Mouse (Mus musculus) kidney, postnatal 10 days (tissue): ENCODE data around the gene Fam228b.
"Not testable (repeated sequence)": the region's sequence is repeated elsewhere in the genome, so short reads cannot be mapped to it uniquely, and the experiment has no call there.

ENCODE experiments used
- DNase-seq: peaks from one replicate; pipeline ENCODE4 v3.0.0; 2021; ENCODE audit warnings: mixed read lengths

Gene Fam228b

DNA sequence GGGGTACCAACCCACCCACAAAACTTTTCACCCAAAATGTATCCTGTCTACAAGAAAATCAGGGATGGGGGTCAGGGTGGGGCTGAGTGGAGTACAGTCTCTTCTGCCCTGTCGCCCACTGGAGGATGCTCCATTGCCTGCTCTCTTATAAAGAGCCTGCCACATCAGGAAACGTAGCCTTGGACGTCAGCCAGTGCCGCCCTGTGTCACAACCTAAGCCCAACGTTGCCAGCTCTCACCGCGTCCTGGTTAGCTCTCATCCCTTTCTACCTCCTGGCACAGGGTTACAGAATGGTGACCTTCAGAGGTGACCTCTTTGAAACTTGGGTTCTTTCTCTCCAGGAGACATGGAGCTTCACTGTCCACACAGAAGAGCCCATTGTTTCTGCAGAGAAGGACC, 28.2 kb downstream of the Fam228b start:
- DNase-seq = no peak

DNA sequence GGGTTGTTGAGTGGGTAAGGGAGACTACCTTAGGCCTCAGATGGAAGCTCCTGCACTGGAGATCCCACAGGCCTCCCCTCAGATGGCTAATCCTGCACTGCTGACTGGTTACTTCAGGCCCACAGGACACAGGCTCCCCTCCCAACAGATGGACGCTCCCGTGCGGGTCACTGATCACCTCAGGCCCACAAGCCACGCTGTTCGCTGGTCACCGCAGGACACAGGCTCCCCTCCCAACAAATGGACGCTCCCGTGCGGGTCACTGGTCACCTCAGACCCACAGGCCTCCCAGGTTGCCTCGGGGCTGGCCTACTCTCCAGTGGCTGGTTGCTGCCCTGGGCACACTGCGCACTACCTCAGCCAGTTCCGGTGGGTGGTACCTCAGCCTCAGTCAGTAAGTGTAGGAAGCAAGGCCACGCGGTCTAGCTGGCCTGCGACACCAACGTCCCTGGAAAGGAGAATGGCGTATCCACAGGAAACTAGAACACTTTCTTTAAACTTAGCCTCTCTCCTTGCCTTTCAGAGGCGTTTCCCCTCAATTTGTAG, 31.0 kb downstream of the Fam228b start, which contains the start of gene Fam228a:
TSS of gene Fam228a (minus strand) at position 400 of the 546 bp plus-strand sequence.
- DNase-seq = no peak

- DNase-seq = no peak
These were observed 36.7 kb downstream of the Fam228b start for GRCm38 (mm10) chr12:4732332-4732731.

GRCm38 (mm10) chr12:4731629-4732028, 37.4 kb downstream of the Fam228b start:
- DNase-seq = no peak

DNA sequence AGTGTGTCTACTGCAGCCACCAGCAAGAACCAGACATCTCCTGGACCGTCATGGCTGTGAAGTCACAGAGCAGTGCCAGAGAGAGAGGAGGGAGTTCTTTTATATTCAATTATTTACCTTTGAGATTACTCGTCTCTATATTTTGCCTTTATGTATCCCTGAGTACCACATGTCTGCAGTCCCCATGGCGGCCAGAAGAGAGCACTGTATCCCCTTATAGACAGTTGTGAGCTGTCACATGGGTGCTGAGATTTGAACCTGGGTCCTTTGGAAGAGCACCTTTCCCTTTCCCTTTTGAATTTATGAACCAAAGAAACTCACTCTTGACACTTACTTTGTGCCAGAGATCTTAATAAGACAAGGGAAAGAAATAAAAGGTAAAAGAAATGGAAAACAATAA, 39.9 kb downstream of the Fam228b start:
- no peak for DNase-seq

- no peak for DNase-seq
These were observed 49.0 kb downstream of the Fam228b start for GRCm38 (mm10) chr12:4719762-4720754.

GRCm38 (mm10) chr12:4719066-4719761, 49.9 kb downstream of the Fam228b start:
- DNase-seq = no peak

GRCm38 (mm10) chr12:4717417-4717816, 51.6 kb downstream of the Fam228b start:
- peak; percentile 31 for DNase-seq

GRCm38 (mm10) chr12:4715606-4716005, 53.5 kb downstream of the Fam228b start:
- no peak for DNase-seq

- DNase-seq = no peak
These were observed 55.7 kb downstream of the Fam228b start for GRCm38 (mm10) chr12:4713361-4713760.

DNA sequence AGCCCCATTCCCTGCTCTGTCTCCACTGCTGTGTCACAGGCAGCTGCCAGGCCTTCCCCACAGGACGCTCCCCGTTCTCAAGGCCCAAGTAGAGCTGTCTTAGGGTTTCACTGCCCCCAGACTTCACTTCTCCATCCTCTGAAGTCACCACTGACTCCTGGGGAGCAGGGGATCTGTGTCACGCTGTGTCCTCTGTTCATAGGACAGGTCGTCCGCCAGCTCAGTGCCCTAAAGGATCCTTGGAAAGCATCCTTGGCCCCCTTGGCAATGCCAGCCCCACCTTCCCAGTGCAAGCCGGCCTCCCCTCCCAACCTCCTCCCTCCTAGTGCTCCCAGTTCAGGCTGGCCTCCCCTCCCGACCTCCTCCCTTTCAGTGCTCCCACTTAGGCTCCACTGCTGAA, 59.1 kb downstream of the Fam228b start:
- DNase-seq = no peak

GRCm38 (mm10) chr12:4708881-4709604, 60.0 kb downstream of the Fam228b start:
- no peak for DNase-seq

DNA sequence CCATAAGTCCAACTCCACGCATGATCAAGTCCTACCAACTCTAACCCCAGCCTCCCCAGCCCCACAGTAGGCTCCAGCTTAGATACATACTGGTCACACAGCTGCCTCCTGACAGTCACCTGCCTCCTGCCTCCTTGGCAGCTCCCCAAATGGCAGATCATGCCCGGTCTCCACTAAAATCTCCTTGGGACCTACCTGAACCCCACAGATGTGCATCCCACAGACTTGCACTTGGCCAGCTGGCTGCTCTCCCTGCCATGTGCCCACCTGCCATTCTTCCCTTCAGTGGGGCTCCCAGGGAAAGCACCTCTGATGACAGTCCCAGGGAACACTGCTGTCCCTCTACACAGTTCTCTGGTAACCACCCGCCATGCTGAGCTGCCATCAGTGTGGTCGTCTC, 60.8 kb downstream of the Fam228b start:
- DNase-seq = no peak

- DNase-seq = no peak
These were observed 61.5 kb downstream of the Fam228b start for GRCm38 (mm10) chr12:4707488-4708017.

DNA sequence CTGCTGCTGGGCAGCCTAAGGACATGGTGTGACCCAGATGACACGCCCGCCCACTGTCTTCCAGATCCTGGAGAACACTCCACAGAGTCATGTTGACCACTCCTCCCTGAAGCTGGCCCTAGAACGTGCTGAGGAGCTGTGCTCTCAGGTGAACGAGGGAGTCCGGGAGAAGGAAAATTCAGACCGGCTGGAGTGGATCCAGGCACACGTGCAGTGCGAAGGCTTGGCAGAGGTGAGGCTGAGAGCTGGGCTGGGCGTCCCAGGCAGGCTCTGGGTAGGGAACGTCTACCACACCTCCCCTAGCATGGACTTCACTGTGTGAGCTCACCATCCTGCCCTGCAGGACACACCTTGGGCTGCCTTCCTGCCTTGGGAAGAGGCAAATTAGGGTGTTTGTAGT, 62.2 kb downstream of the Fam228b start:
- no peak for DNase-seq

DNA sequence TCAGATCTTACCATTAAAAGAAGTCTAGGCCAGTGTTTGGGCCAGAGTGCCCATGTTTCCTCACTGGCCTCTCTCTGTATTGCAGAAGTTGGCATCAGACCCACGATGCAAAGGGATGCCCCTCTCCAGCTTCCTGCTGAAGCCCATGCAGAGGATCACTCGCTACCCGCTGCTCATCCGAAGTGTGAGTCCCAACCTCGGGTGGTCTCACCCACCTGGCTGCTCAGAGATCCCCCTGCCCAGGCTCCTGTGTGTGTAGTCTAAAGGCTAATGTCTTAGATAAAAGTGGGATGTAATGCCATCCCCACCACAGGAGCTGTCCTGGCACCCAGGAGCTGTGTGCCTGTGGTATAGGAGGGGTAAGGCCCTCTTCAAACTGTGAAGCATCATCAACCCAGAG, 62.9 kb downstream of the Fam228b start:
- no peak for DNase-seq

- DNase-seq = not testable (repeated sequence)
These were observed 63.4 kb downstream of the Fam228b start for GRCm38 (mm10) chr12:4705626-4706025.

- DNase-seq = no peak
These were observed 74.5 kb downstream of the Fam228b start for GRCm38 (mm10) chr12:4694534-4694933.

GRCm38 (mm10) chr12:4691193-4691592, 77.9 kb downstream of the Fam228b start:
- DNase-seq = no peak
